Mouse (Mus musculus) spleen, postnatal 36 days (tissue): ENCODE results near the gene Chka.

Source experiments
- DNase-seq, 2 experiments: peaks; one replicate each; pipeline ENCODE4 v3.0.0; 2022; ENCODE audit warnings: low spot score in 2 of 2, mixed read lengths in 1 of 2

Chka gene

GRCm38 (mm10) chr19:3916727-3917126 is 65.2 kb downstream of the Chka start:
- DNase-seq: no peak

DNA sequence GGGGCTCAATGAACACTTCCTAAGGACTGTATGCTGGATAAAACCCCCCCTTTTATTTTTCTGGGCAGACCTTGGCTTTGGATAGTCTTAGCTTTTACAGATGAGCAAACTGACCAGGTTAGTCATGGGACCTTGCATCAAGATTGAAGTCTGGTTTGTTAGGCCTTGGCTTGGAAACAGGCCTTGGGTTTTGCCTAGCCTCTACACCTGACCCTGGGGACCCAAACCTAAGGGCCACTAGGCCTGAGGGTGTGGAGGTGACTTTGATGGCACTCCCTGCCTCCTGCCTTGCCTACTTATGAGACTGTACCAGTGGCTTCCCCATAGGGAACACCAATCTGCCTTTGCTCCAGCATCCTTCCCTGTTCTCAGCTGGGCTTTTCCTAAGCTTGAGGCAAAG is 68.4 kb downstream of the Chka start:
- no peak for DNase-seq

DNA sequence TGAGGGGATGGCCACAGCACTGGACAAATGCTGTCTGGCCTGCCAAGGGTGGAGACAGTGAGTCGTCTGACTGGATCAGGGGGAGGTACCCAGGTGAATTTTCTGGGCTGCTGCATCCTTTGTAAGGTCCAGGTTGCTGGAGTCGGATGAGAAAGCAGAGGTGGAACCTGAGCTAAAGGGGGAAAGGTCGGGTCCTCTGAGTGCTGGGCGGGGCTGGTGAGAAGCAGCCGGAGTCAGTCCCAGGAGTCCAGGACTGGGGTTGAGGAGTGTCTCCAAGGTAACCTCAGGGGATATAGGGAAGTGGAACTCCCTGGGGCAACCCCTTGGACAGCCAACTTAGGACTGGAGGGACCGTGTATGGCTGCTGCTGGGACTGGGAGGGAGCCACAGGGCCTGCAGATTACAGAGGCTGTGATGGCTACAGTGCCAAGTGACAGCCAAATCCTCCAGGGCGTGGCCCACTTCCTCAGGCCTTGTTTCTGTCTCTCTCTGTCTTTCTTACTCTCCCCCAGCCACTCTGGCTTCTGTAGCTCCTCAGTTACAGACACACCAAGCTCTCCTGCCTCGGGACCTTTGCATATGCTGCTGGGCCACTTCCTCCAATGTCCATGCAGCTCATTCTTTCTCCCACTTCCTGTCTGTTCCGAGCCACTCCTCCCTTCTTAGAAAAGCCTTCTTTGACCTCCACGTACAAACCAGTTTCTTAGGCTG is 71.2 kb downstream of the Chka start:
- peak; percentile 68 to 71 for DNase-seq

GRCm38 (mm10) chr19:3923586-3923985 is 72.0 kb downstream of the Chka start:
- DNase-seq: peak; percentile 85 to 86

GRCm38 (mm10) chr19:3924190-3924589 is 72.6 kb downstream of the Chka start:
- no peak for DNase-seq

- no peak for DNase-seq
Measured at GRCm38 (mm10) chr19:3924868-3925267, 73.3 kb downstream of the Chka start.

- no peak for DNase-seq
Measured at GRCm38 (mm10) chr19:3925859-3926258, 74.3 kb downstream of the Chka start.

DNA sequence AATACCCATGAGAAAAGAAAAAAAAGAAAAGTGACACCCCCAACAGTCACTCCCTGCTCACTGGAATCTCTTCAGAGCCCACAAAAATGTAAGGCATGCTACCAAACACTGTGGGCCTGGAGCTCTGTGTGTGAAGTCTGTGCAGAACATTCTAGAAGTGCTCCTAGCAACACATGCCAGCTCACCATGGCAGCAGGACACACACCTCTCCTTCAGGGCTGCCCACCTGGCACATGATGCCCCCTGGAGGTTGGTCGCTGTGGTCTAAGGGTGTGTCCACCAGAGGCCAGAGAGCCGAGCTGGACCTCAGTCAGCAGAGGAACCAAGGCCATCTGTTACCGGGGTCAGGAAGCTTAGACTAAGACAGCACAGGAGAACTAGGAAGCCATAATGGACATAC is 74.7 kb downstream of the Chka start:
- DNase-seq: no peak

- DNase-seq: no peak
Measured at GRCm38 (mm10) chr19:3926685-3927084, 75.1 kb downstream of the Chka start.

- no peak for DNase-seq
Measured at GRCm38 (mm10) chr19:3927989-3928388, 76.4 kb downstream of the Chka start.

- DNase-seq: no peak
Measured at GRCm38 (mm10) chr19:3928779-3929178, 77.2 kb downstream of the Chka start.

- peak; percentile 54 to 69 for DNase-seq
Measured at GRCm38 (mm10) chr19:3929211-3929941, 77.8 kb downstream of the Chka start, which contains the start of gene Aldh3b1. Gene Aldh3b1 (minus strand): TSS chr19:3929808.

DNA sequence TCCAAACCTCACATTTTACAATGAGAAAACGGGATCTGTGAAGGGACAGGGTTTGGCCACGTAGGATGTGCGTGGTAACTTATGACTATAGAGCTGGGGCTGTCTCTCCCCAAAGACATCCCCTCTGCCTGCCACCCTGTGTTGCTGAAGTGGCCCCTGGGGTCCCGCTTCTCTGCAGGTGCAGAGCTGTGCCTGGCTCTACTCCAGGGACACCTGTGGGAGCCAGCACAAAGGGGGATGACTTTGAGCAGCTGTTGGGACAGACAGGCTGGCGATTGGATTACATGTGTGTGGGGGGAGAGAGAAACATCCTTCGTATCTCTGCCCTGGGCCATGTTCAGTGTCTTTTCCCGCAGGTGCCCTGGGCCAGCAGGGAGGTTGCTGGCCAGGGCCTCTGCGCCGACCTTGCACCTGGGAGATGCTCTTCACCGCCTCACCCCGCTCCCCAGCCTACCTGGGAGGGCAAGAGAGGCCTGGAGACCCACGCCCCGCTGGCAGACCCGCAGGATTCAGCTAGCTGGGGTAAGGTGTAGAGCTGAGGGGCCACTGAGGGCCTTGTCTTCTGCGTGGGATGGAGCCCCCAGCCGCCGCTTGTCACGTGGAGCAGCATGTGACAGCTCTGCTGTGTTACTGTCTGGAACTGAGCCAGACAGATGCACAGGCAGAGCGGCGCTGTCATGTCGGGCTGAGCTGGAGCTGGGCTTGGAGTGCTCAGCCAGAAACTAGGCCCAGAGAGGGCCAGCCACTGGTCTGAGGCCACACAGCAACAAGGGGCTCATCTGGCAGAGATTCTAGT is 78.9 kb downstream of the Chka start:
- DNase-seq: peak; percentile 55 to 56

- peak; percentile 62 to 66 for DNase-seq
Measured at GRCm38 (mm10) chr19:3931716-3932115, 80.1 kb downstream of the Chka start.

DNA sequence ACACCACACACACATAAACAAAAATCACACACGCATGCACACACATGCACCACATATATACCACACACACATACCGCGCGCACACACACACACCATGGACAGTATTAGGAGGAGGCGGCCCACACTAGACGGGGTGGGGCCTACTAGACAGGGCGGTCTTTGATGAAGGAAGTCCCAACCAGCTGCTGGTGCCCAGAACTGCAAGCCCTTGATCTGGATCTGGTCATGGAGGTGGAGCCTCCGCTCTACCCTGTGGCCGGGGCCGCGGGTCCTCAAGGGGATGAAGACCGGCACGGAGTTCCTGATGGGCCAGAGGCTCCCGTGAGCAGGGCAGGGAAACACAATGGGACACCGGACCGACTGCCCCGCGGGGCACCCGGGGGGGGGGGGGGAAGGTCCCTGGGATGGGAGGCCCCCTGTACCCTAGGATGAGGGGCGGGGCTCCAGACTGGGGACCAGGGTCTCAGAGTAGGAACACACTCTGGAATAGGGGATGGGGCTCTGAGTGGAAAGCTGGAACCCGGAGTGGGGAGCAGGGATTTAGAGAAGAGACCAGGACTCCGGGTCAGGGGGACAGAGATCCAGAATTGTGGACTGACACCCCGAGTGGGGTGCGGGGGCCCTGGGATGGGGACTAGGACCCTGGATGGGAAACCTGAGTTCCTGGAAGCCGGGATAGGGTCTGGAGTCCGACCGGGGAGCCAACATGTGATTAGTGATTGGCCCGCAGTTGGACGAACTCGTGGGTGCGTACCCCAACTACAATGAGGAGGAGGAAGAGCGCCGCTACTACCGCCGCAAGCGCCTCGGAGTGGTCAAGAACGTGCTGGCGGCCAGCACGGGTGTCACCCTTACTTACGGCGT is 83.7 kb downstream of the Chka start, which contains the start of gene Unc93b1:
Gene Unc93b1 (plus strand): TSS at position 155 of the 864 bp plus-strand sequence.
- peak; percentile 87 to 90 for DNase-seq

GRCm38 (mm10) chr19:3935896-3936850 is 84.6 kb downstream of the Chka start:
- DNase-seq: peak; percentile 92 to 93

DNA sequence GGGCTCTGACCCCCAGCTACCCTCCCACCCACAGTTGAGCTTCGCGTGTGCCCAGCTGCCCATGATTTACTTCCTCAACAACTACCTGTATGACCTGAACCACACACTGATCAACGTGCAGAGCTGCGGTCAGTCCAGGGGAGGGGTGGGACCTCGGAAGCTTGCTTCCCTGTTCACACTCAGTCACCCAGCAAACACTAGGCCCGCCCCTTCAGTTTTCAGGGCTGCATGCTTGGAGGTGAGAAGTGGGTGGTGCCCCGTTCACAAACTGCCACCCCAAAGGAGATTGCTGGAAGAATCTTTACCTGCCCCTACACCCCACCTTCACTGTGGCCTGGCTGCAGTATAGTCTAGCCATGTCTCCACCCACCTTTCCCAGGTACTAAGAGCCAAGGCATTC is 90.7 kb downstream of the Chka start:
- peak; percentile 44 to 48 for DNase-seq

DNA sequence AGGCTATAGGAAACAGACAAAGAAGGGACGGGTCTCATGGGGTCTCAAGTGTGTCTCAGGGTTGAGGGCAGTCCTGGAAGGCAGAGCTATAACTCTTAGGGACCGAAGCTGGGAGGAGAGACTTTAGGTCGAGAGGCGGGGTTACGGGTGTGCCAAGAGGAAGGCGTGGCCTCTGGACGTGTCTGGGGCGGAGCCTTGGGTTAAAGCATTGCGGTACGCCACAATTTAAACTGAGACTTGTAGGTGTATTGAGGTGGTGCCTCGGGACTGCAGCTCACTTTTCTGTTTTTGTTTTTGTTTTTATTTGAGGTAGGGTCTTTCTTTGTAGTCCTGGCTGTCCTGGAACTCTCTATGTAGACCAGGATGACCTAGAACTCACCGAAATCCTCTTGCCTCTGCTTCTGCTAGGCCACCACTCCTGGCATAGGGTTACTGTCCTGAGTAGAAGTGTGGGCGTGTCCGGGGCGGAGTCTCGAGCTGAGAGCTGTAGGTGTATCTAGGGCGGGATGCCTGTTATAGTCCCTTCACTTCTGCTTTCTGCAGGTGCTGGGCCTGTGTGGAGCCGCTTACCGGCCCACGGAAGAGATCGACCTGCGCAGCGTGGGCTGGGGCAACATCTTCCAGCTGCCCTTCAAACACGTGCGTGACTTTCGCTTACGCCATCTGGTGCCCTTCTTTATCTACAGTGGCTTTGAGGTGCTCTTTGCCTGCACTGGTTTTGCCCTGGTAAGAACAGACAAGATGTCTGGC is 91.6 kb downstream of the Chka start:
- peak; percentile 91 to 93 for DNase-seq
